Mouse (Mus musculus) 3134 (cell line): ENCODE measurements around the gene Copz1.

Experiments used
- DNase-seq: peaks from one replicate; pipeline ENCODE4 v3.0.0-alpha.2; 2011; ENCODE audit warnings: low spot score; ENCODE audit not compliant: insufficient read length; ENCODE audit errors: extremely low read depth

Gene Copz1

DNA sequence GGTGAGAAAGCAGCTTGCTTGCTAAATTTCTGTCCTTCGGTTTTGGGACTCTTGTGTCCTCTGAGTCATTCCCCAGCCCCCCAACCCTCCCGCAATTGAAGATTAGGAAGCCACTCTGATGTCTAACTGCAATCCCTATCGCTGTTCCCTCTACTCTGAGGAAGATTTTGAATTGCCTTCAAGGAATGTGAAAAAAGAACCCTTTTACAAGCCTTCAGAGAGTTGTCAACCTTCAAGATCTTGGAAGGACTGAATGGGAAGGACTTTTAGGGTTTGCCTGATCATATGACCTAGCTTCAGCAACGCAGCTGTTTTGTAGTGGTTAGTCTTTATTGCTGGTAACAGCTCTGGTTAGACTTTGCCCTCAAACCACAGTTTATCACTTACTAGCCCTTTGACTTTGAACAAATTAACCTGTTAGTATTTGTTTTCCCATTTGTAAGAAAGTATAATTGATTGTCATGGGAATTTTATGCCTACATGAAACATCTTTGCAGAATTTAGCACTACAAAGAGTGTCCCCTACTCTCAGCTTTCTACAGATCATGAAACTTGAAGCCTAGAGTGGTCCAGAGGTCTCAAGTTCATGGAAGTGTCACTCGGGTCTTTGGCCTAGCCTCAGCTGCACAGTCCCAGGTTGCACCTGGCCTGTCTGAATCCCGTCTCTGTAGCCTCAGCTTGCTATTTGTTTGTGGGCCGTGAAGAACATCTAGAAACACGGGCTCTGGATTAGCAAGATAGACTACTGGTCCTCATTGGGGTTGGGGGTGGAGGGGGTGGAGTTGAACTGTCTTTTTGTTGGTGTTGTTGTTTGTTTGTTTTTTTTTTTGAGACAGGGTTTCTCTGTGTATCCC lies 33.5 kb downstream of the Copz1 start:
- no peak for DNase-seq

DNA sequence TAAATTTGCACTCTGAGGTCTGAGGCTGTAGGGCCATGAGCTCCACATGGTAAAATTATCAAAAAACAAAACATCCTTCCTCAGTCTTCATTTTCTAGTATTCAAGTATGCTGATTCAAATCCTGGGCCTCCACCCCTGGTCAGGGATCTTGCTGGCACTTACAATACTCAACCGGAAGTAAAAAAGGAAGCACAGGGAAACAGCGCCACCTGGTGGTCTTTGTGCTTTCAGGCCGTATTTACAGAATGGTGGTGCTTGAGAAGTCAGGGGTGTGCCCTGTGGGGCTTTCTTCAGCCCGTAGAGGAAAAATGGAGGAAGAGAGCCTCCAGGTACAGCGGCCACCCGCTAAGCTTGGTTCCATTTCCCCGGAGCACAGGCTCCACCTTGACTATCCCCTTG lies 34.6 kb downstream of the Copz1 start:
- peak; percentile 70 for DNase-seq

- DNase-seq: no peak
Measured at GRCm38 (mm10) chr15:103308056-103308875, 35.8 kb downstream of the Copz1 start.

DNA sequence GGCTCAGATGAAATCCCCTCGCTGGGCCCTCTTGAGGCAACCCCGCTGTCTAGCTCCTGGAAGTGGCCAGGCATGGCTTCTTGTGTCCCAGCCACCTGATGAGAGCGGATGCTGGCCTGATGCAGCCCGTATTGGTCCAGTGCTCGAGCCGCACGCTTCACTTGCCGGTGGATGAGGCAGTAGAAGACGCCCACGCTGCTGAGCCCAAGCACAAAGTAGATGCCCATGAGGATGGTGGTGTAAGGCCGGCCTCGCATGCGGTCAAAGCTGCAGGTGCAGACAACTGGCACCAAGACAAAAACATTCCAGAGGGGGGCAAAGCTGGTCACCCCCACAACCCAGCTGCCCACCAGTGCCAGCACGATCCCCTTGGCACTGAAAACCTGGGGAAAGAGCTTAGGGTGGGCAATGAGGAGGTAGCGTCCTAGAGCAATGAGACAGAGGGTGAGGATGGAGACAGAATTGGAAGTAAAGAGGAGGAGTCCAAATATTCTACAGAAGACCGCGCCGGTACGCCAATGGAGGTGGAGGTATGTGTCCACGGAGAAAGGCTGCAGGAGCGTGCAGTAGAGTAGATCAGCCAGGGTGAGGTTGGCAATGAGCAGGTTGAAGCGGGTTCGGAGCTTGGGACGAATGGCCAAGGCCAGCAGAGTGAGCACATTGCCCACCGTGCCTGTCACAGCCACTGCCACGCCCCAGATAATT lies 36.5 kb downstream of the Copz1 start:
- no peak for DNase-seq

GRCm38 (mm10) chr15:103310365-103310910 lies 37.9 kb downstream of the Copz1 start, which contains the start of gene Gpr84:
Gpr84 (minus strand) TSS chr15:103310612.
- no peak for DNase-seq

GRCm38 (mm10) chr15:103313495-103314095 lies 41.1 kb downstream of the Copz1 start:
- DNase-seq: no peak

DNA sequence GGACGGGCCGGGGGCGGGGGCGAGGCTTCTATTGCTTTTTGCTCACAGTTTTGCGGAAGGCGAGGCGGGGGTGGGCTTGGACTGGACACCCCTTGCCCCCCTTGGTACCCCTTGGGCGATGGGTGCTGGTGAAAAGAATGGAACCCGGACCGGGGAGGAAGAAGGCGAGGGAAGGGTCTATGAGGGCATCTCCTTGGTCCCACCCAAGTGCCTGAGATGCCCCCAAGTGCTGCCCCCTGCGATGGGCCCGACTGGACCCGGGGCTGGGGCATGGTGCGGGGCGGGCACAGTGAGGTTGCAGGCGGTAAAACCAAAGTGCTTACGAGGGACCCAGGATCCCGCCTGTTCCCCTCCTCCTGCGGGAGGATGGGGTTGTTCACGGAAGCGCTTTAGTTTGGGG lies 41.7 kb downstream of the Copz1 start:
- DNase-seq: no peak

- DNase-seq: peak; percentile 32
Measured at GRCm38 (mm10) chr15:103315011-103315502, 42.5 kb downstream of the Copz1 start.

GRCm38 (mm10) chr15:103315979-103316776 lies 43.7 kb downstream of the Copz1 start:
- no peak for DNase-seq

DNA sequence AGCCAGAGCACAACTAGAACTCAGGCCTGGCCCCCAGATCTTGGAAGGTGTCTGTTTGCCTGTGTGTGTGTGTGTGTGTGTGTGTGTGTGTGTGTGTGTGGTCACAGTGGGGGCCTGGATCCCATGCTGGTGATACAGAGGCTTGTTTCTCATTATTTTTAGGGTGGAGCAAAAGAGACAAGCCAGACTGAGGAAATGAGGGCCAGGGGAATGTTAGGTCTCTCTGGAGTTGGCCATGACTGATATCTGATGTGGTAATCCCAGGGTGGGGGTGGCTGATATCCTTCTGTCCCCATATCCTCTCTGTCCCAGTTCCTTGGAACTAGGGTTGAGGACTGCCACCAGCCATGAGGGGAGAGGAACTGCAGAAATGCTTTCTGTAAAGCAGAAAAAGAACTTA lies 44.6 kb downstream of the Copz1 start:
- no peak for DNase-seq

GRCm38 (mm10) chr15:103317731-103318130 lies 45.2 kb downstream of the Copz1 start:
- DNase-seq: no peak

- no peak for DNase-seq
Measured at GRCm38 (mm10) chr15:103318201-103318816, 45.8 kb downstream of the Copz1 start.

- DNase-seq: no peak
Measured at GRCm38 (mm10) chr15:103321076-103321475, 48.6 kb downstream of the Copz1 start.

- no peak for DNase-seq
Measured at GRCm38 (mm10) chr15:103322396-103322795, 49.9 kb downstream of the Copz1 start.

DNA sequence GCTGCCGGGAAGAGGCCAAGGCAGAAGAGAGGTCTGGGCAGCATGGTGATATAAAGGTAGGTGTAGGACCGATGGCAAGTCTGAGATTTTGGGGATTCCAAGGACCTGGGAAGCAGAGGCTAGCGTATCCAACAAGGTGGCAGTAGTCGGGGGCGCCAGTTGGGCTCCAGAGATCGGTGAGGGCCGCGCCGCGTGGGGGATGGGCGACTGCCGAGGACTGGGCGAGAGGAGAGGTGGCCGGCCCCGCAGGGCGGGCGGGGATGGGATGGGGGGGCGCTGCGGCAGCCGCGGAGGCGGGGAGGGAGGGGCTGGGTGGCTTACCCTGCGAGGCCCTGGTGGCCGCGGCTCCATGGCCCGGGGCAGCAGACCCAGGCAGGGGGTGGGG lies 50.5 kb downstream of the Copz1 start:
- no peak for DNase-seq

- peak; percentile 83 for DNase-seq
Measured at GRCm38 (mm10) chr15:103323455-103324247, 51.1 kb downstream of the Copz1 start.

- DNase-seq: no peak
Measured at GRCm38 (mm10) chr15:103333081-103333615, 60.6 kb downstream of the Copz1 start.

DNA sequence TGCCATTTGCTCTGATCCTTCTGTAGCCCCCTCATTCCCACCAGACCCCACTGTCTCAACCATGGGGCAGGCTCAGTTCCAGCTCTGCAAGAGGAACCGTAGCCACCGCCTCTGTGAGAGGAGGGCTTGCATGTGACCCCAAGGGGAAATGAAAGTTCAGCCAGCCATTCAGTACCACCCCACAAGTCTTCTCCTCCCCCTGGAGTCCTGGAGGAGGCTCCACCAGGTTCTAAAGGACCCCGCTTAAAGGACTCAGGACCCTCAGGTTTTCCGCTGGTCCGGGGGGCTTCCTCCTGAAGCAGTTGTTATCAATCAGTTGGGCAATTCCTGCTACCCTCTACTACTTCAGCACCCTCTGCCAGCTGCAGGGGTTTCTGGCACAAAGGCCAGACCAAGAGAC lies 61.2 kb downstream of the Copz1 start:
- no peak for DNase-seq
